Mouse (Mus musculus) cortical plate, adult 2 months (tissue): ENCODE results near the gene Slamf8.

ENCODE experiments used
- CTCF ChIP-seq: fragments of 200-500 bp; IDR thresholded peaks from 2 replicates; pipeline ENCODE4 v1.5.1; 2011; ENCODE audit warnings: mild to moderate bottlenecking, control low read depth, low read length; ENCODE audit not compliant: insufficient read depth; ENCODE audit errors: extremely low read depth
- POLR2A ChIP-seq: fragments of 200-500 bp; IDR thresholded peaks from 2 replicates; pipeline ENCODE4 v1.6.1; 2011; ENCODE audit warnings: mild to moderate bottlenecking, low read length, control low read depth; ENCODE audit not compliant: insufficient read depth; ENCODE audit errors: extremely low read depth

DNA sequence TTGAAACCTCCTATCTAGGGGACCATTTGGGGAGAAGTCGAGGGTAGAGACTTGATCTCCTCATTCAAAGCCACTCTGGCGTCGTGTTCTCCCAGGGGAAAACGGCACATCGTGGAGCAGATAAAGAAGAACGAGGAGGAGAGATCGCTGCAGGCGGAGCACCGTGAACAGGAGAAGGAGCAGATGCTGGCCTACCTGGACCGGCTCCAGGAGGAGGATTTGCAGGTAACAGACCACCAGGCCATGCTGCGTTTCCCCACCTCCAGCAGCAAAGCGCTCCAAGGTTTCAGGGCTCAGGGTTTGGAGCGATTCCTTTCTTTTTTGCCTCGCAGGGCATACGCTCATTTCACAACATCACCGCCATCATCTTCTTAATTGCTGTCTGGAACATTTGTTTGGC, 55.3 kb downstream of the Slamf8 start:
- TF ChIP-seq CTCF, result no peak
- TF ChIP-seq POLR2A, result no peak
